Mouse (Mus musculus) C2C12 (cell line): ENCODE measurements at regions not wholly inside any gene's neighbourhood (a gene's known extent, or its start where the extent isn't known, plus 50 kb on each side); places are given as distances from the start of the nearest gene placed in this dataset.

ENCODE experiments used
- H3K27me3 ChIP-seq: one replicate; pipeline ENCODE4 v1.6.1; 2011; ENCODE audit not compliant: control insufficient read depth, insufficient read depth, insufficient read length
- H3K36me3 ChIP-seq: one replicate; pipeline ENCODE4 v1.6.1; 2011; ENCODE audit not compliant: control insufficient read depth, insufficient read depth
- H3K4me3 ChIP-seq: one replicate; pipeline ENCODE4 v1.5.1; 2011; ENCODE audit warnings: mild to moderate bottlenecking, control low read depth; ENCODE audit not compliant: poor library complexity, insufficient read depth, severe bottlenecking
- H3K79me2 ChIP-seq: one replicate; pipeline ENCODE4 v1.6.1; 2011; ENCODE audit not compliant: control insufficient read depth, insufficient read depth
- H3K79me3 ChIP-seq: one replicate; pipeline ENCODE4 v1.6.1; 2011; ENCODE audit warnings: low read depth, control low read depth
- H3ac ChIP-seq: one replicate; pipeline ENCODE3; 2011; ENCODE audit warnings: low read depth; ENCODE audit not compliant: control insufficient read depth, insufficient read length
- CEBPB ChIP-seq: IDR thresholded peaks from one replicate; pipeline ENCODE4 v1.6.1; 2011; ENCODE audit warnings: low read depth, mild to moderate bottlenecking, control low read depth, moderate library complexity
- CTCF ChIP-seq: IDR thresholded peaks from one replicate; pipeline ENCODE4 v1.5.1; 2011; ENCODE audit not compliant: control insufficient read depth, insufficient read depth, insufficient read length
- FOSL1 ChIP-seq: IDR thresholded peaks from one replicate; pipeline ENCODE4 v1.8.0; 2011; ENCODE audit warnings: mild to moderate bottlenecking, low read length; ENCODE audit not compliant: poor library complexity, insufficient read depth, severe bottlenecking
- MAX ChIP-seq: IDR thresholded peaks from one replicate; pipeline ENCODE4 v1.6.1; 2011; ENCODE audit warnings: mild to moderate bottlenecking, control low read depth
- MYOD1 ChIP-seq: IDR thresholded peaks from one replicate; pipeline ENCODE4 v1.6.1; 2011; ENCODE audit warnings: low read depth; ENCODE audit not compliant: control insufficient read depth, insufficient read length
- MYOG ChIP-seq: IDR thresholded peaks from one replicate; pipeline ENCODE4 v1.6.1; 2011; ENCODE audit not compliant: control insufficient read depth, insufficient read length; ENCODE audit errors: extremely low read depth
- USF1 ChIP-seq: IDR thresholded peaks from one replicate; pipeline ENCODE4 v1.6.1; 2011; ENCODE audit warnings: low read depth, mild to moderate bottlenecking, control low read depth, moderate library complexity

GRCm38 (mm10) chr16:87261527-87261926 is 92.5 kb upstream of the N6amt1 start:
- H3K27me3 ChIP-seq = no peaks in the 10 kb centered on the region
- H3ac ChIP-seq = no peak overlapping the region
- no peak for TF ChIP-seq FOSL1
- no peak for TF ChIP-seq USF1
- no peak for TF ChIP-seq MYOD1
- no peak for TF ChIP-seq CEBPB
- TF ChIP-seq MAX = no peak
- no peak for TF ChIP-seq MYOG
- TF ChIP-seq CTCF = no peak
- H3K79me2 ChIP-seq = no peaks in the 10 kb centered on the region
- no peak overlapping the region for H3K4me3 ChIP-seq
- no peaks in the 10 kb centered on the region for H3K36me3 ChIP-seq
- H3K79me3 ChIP-seq = no peaks in the 10 kb centered on the region

GRCm38 (mm10) chr16:87254736-87255135 is 99.2 kb upstream of the N6amt1 start:
- no peaks in the 10 kb centered on the region for H3K79me3 ChIP-seq

GRCm38 (mm10) chr16:87250531-87250930 is 103.5 kb upstream of the N6amt1 start:
- Histone ChIP-seq H3ac (no peak overlapping the region), H3K79me3 (no peaks in the 10 kb centered on the region), H3K27me3 (no peaks in the 10 kb centered on the region), H3K79me2 (no peaks in the 10 kb centered on the region), H3K4me3 (no peak overlapping the region), H3K36me3 (no peaks in the 10 kb centered on the region)
- no peak for TF ChIP-seq MYOG
- TF ChIP-seq MYOD1 = no peak
- no peak for TF ChIP-seq CEBPB
- no peak for TF ChIP-seq CTCF
- no peak for TF ChIP-seq USF1
- TF ChIP-seq MAX = no peak
- TF ChIP-seq FOSL1 = no peak

More at GRCm38 (mm10) chr16:87254736-87255135, 99.2 kb upstream of the N6amt1 start:
- TF ChIP-seq MYOG (no peak), MYOD1 (no peak), FOSL1 (no peak), CEBPB (no peak), MAX (no peak), USF1 (no peak), CTCF (no peak)
- Histone ChIP-seq H3K4me3 (no peak overlapping the region), H3K27me3 (no peaks in the 10 kb centered on the region), H3ac (no peak overlapping the region), H3K79me2 (no peaks in the 10 kb centered on the region), H3K36me3 (no peaks in the 10 kb centered on the region)

- H3ac ChIP-seq = no peak overlapping the region
- H3K4me3 ChIP-seq = no peak overlapping the region
- TF ChIP-seq MYOG (no peak), FOSL1 (no peak), CTCF (peak; percentile 9), MAX (no peak), CEBPB (no peak)
- H3K27me3 ChIP-seq = no peaks in the 10 kb centered on the region
- no peaks in the 10 kb centered on the region for H3K79me2 ChIP-seq
- no peaks in the 10 kb centered on the region for H3K79me3 ChIP-seq
- no peaks in the 10 kb centered on the region for H3K36me3 ChIP-seq
Observed at GRCm38 (mm10) chr16:87249903-87250302, 104.1 kb upstream of the N6amt1 start.

- H3K27me3 ChIP-seq = no peaks in the 10 kb centered on the region
- H3K36me3 ChIP-seq = no peaks in the 10 kb centered on the region
- H3ac ChIP-seq = no peak overlapping the region
- no peak overlapping the region for H3K4me3 ChIP-seq
- no peaks in the 10 kb centered on the region for H3K79me3 ChIP-seq
- TF ChIP-seq USF1 (no peak), MAX (no peak), MYOD1 (no peak), FOSL1 (no peak), CTCF (no peak), MYOG (no peak), CEBPB (no peak)
- no peaks in the 10 kb centered on the region for H3K79me2 ChIP-seq
Observed at GRCm38 (mm10) chr16:87248501-87249030, 105.4 kb upstream of the N6amt1 start.

- Histone ChIP-seq H3K79me3 (no peaks in the 10 kb centered on the region), H3K4me3 (no peak overlapping the region), H3K79me2 (no peaks in the 10 kb centered on the region), H3ac (peak overlapping the region; percentile 57), H3K27me3 (no peaks in the 10 kb centered on the region), H3K36me3 (no peaks in the 10 kb centered on the region)
- TF ChIP-seq CEBPB (no peak), MAX (no peak), FOSL1 (no peak), CTCF (peak; percentile 74)
Observed at GRCm38 (mm10) chr16:87245933-87246791, 107.8 kb upstream of the N6amt1 start.
